Mouse (Mus musculus) hindbrain, postnatal 0 days (tissue): ENCODE measurements at regions not wholly inside any gene's neighbourhood (a gene's known extent, or its start where the extent isn't known, plus 50 kb on each side); places are given as distances from the start of the nearest gene placed in this dataset.

ENCODE experiments used
- ATAC-seq: fragments of 200-750 bp; cut with Nextera tagmentation; 2 replicates; pipeline ENCODE4 v1.8.0; 2017; ENCODE audit warnings: mild to moderate bottlenecking, moderate TSS enrichment, moderate library complexity
- DNase-seq: peaks from one replicate; pipeline ENCODE4 v3.0.0-alpha.2; 2015; ENCODE audit warnings: low spot score
- H3K27ac ChIP-seq: fragments of 300-500 bp; sonication (generic); 2 replicates; pipeline ENCODE4 v1.5.1; 2014; ENCODE audit warnings: mild to moderate bottlenecking
- H3K27me3 ChIP-seq: fragments of 300-500 bp; sonication (generic); 2 replicates; pipeline ENCODE4 v1.6.1; 2014; ENCODE audit warnings: low read length, mixed read lengths; ENCODE audit not compliant: insufficient read depth
- H3K36me3 ChIP-seq: fragments of 300-500 bp; sonication (generic); 2 replicates; pipeline ENCODE4 v1.6.1; 2014; ENCODE audit warnings: low read length, mixed read lengths; ENCODE audit not compliant: insufficient read depth
- H3K4me1 ChIP-seq: fragments of 300-500 bp; sonication (generic); 2 replicates; pipeline ENCODE4 v1.6.1; 2014; ENCODE audit warnings: antibody characterized with exemption, low read length, mixed read lengths; ENCODE audit not compliant: insufficient read depth
- H3K4me2 ChIP-seq: fragments of 300-500 bp; sonication (generic); 2 replicates; pipeline ENCODE4 v1.6.1; 2014; ENCODE audit warnings: low read depth, mild to moderate bottlenecking, low read length, moderate library complexity, mixed read lengths
- H3K4me3 ChIP-seq: fragments of 300-500 bp; sonication (generic); 2 replicates; pipeline ENCODE4 v1.5.1; 2014; ENCODE audit warnings: low read length
- H3K9ac ChIP-seq: fragments of 300-500 bp; sonication (generic); replicated peaks from 2 replicates; pipeline ENCODE4 v1.6.1; 2014; ENCODE audit warnings: mild to moderate bottlenecking, low read length, moderate library complexity, mixed read lengths
- H3K9me3 ChIP-seq: fragments of 300-500 bp; sonication (generic); 2 replicates; pipeline ENCODE4 v1.6.1; 2016; ENCODE audit warnings: low read length, mixed read lengths
- CTCF ChIP-seq: IDR thresholded peaks from 2 replicates; pipeline ENCODE4 v1.5.1; 2016; ENCODE audit warnings: antibody characterized with exemption, control low read depth, low read depth
- WGBS: fragments of 180-500 bp; shearing (Covaris S2); extraction: QIAGEN DNeasy Blood & Tissue Kit; methylation state at CpG from one replicate; pipeline ENCODE4 v1.1.7; 2014; 5-methylcytosine and 5-hydroxymethylcytosine counted together

DNA sequence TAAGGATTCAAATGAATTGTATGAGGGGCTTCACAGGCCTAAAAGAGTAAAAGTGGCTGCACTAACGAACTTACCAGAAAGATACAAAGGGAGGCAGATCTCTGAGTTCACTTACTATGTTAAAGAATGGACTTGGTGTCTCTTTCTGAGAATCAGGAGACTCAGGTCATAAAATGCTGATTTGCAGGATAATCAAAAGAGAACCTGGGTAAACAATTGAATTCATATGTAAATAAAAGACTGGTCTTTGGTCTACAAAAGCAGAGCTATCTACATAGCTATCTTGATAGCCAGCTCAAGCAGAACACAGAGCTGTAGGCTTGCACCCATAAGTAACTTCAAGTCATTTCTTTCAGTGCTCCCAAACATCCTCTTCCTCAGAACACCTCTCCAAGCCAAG lies 72.8 kb upstream of the 4930583I09Rik start:
- no peaks in the 10 kb centered on the region for H3K36me3 ChIP-seq
- TF ChIP-seq CTCF, result no peak
- peaks cover 6% of the 10 kb centered on the region for H3K9me3 ChIP-seq
- 82% methylated on average over 1 of the region's 1 CpGs for WGBS
- no peak overlapping the region for H3K9ac ChIP-seq
- DNase-seq, result no peak
- no peak overlapping the region for H3K4me3 ChIP-seq
- H3K4me2 ChIP-seq, result no peak overlapping the region
- no peaks in the 10 kb centered on the region for H3K27me3 ChIP-seq
- H3K4me1 ChIP-seq, result no peaks in the 10 kb centered on the region
- H3K27ac ChIP-seq, result no peak overlapping the region
- ATAC-seq, result no peak

DNA sequence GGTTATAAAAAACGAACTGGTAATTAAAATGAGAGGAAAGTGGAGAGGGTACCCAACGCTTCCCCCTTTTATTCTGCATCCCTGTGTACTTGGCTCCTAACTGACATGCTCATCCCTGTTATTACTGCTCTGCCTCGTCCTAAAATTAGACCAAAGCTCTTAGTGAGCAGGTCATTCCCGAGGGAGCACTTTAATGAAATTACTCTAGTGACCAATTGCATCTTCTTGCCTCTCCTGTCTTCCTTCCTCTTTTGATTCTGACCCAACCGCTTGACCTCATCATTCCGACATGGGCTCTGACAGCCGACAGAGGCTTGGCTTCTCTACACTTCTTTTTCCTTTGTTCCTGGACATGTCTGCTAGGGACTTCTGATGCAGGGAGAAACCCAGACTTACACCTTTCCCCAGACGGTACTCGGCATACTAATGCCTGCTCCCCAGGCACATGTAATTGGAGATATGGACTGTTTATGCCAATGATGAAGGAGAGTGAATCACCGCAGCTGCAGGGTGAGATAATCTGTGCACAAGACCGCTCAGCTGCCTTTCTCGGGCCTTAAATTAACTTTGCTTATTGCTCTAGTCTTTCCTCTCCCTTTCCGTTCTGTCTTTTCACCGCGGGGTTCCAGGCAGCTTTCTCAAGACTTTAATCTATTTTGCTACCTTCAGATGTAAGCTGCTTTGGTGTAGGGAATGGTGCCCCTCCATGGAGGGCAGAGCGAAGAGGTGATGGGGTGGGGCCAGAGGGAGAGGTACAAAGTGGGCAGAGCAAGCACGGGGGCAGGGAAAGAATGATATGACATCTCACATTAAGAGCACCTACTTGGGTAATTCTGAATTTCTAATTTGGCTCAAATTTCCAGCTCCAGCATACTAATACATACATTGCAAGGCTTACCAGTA lies 66.1 kb upstream of the 4930583I09Rik start:
- DNase-seq (no peak), ATAC-seq (no peak)
- 66% methylated on average over 17 of the region's 17 CpGs for WGBS
- Histone ChIP-seq H3K9ac (no peak overlapping the region), H3K4me3 (no peak overlapping the region), H3K9me3 (no peaks in the 10 kb centered on the region), H3K27ac (no peak overlapping the region), H3K4me2 (no peak overlapping the region), H3K4me1 (no peaks in the 10 kb centered on the region), H3K27me3 (no peaks in the 10 kb centered on the region), H3K36me3 (no peaks in the 10 kb centered on the region)
- no peak for TF ChIP-seq CTCF

DNA sequence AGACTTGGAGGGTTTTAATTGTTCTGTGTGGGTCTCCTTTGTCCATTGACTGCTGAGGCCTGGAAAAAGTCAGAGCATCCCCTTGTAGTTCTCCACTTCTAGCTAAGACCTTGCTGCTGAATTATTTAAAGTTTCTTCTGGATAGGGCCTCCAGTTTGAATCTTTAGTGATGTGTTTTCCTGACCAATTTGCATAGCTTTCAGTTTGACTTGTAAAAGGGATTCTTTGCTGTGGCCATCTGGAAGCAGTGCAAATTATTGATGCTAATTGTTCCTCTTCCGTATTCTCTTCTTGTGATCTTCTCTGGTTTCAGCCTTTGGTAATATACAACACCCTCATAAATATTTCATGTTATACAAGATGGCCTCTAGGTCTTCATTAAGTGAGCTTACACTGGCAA lies 61.6 kb upstream of the 4930583I09Rik start:
- DNase-seq, result no peak
- H3K4me2 ChIP-seq, result no peak overlapping the region
- WGBS, result 61% methylated on average over 1 of the region's 1 CpGs

DNA sequence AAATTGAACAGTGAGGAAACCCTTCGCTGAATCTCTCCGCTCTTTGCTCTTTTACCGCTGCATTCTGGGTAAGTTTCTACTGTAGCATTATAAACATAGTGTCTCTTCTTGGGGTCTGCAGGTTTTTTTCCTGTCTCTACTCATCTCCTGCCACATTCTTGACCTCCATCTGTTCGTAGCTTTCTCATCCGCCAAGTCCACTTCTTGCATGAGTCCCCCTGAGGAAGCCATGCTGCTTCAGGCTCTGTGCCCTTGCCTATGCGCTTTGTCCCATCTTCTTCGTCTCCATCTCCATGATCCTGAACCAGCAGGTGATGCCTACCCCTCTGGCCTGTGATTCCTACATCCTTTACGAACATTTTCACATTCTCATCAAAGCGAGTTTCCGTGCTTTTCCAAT lies 60.0 kb upstream of the 4930583I09Rik start:
- no peak overlapping the region for H3K4me2 ChIP-seq
- no peaks in the 10 kb centered on the region for H3K9me3 ChIP-seq
- WGBS, result 85% methylated on average over 10 of the region's 10 CpGs
- no peaks in the 10 kb centered on the region for H3K4me1 ChIP-seq
- H3K36me3 ChIP-seq, result no peaks in the 10 kb centered on the region
- H3K4me3 ChIP-seq, result no peak overlapping the region
- no peak for ATAC-seq
- no peak for DNase-seq
- no peak overlapping the region for H3K27ac ChIP-seq
- TF ChIP-seq CTCF, result no peak
- no peaks in the 10 kb centered on the region for H3K27me3 ChIP-seq
- no peak overlapping the region for H3K9ac ChIP-seq

More for the DNA sequence above, 61.6 kb upstream of the 4930583I09Rik start:
- H3K9me3 ChIP-seq, result no peaks in the 10 kb centered on the region
- no peak for TF ChIP-seq CTCF
- no peak overlapping the region for H3K4me3 ChIP-seq
- H3K27me3 ChIP-seq, result no peaks in the 10 kb centered on the region
- ATAC-seq, result no peak
- H3K27ac ChIP-seq, result no peak overlapping the region
- H3K36me3 ChIP-seq, result no peaks in the 10 kb centered on the region
- no peak overlapping the region for H3K9ac ChIP-seq
- no peaks in the 10 kb centered on the region for H3K4me1 ChIP-seq

DNA sequence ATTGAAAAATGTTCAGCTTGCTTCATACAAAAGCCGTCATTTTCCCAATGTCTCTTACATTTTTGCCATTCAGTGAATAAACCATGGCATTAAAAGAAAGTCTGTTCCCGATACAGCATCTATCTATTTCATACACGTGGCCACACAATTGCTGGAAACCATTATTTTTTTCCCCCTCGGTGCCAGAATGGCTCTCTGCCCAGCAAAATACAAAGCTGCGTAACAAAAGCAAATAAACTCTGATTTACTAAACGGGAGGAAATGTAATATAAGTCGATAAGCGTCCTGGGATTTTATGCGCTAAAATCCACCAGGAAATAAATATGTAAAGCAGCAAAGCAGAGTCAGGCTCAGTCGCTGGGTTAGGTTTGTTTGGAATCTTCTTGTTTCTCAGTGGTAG lies 59.6 kb upstream of the 4930583I09Rik start:
- no peak for DNase-seq
- Histone ChIP-seq H3K4me1 (no peaks in the 10 kb centered on the region), H3K27ac (no peak overlapping the region), H3K9me3 (no peaks in the 10 kb centered on the region), H3K9ac (no peak overlapping the region), H3K4me2 (no peak overlapping the region), H3K36me3 (no peaks in the 10 kb centered on the region), H3K4me3 (no peak overlapping the region), H3K27me3 (no peaks in the 10 kb centered on the region)
- 54% methylated on average over 10 of the region's 10 CpGs for WGBS
- no peak for ATAC-seq
- TF ChIP-seq CTCF, result no peak

DNA sequence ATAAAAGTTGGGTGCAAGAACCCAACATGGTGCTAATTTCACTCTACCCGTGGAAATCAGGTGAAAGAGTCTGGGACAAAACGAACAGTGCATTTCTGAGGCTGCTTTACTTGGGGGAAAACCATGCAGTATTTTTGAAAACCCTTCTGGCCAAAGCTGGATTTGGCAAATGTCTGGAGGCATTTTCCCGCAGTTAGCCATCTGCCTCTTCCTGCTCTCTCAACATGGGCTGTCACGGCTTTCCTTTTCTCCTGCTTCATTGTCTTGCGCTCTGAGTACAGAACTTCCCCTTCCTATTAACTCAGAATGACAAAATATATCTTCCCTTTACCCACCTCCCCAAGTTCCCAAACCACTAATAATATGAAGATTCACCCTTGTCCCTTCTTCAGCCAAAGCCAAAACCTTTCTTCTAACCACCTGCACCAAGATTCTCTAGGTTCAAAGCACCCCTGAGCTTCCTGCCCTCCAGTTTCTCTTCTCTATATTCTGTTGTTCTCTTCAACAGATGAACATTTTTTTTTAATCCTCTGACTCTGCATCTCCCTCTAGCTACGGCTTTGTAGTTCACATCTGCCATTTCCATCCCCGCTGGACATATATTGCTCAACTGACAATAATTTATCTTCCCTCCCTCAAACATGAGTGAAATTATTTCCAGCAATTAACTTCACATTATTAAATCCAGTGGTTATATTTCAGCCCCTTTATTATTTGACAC lies 57.5 kb upstream of the 4930583I09Rik start:
- H3K27me3 ChIP-seq, result no peaks in the 10 kb centered on the region
- H3K4me3 ChIP-seq, result no peak overlapping the region
- WGBS, result 69% methylated on average over 7 of the region's 7 CpGs
- DNase-seq (peak; percentile 15), ATAC-seq (no peak)
- no peak overlapping the region for H3K9ac ChIP-seq
- no peaks in the 10 kb centered on the region for H3K4me1 ChIP-seq
- no peaks in the 10 kb centered on the region for H3K9me3 ChIP-seq
- H3K4me2 ChIP-seq, result no peak overlapping the region
- no peaks in the 10 kb centered on the region for H3K36me3 ChIP-seq
- TF ChIP-seq CTCF, result peak; percentile 24; the same call in 1 of the 2 replicates
- H3K27ac ChIP-seq, result no peak overlapping the region
